Mouse (Mus musculus): ENCODE measurements around the gene 1810062G17Rik. TPM values are rescaled to one million over a fixed set of nuclear protein-coding genes. Genes with fewer than 3 reads are reported as not detected.
A peak's percentile ranks its signal among the peaks of the same experiment; 100 is the strongest.

The 1810062G17Rik gene
- polyA plus RNA-seq, 1 experiment from 2014 or later = 4.9 TPM

- no peak for TF ChIP-seq CTCF (IDR thresholded peaks at IDR 0.05; ENCODE audit: low read depth)
- Histone ChIP-seq H3K9ac (ENCODE audit: low read depth, low read length) (peak overlapping the region; percentile 43; the same call in 1 of the 2 replicates), H3K9me3 (replicated peaks; ENCODE audit: low read length) (no peaks in the 10 kb centered on the region), H3K4me1 (replicated peaks; ENCODE audit: insufficient read depth, low read length) (peaks cover 7% of the 10 kb centered on the region; the same call in 1 of the 2 replicates), H3K4me3 (replicated peaks; ENCODE audit: low read depth, low read length) (no peak overlapping the region), H3K27me3 (ENCODE audit: insufficient read depth, low read length) (no peaks in the 10 kb centered on the region), H3K4me2 (ENCODE audit: low read length) (peak overlapping the region; percentile 19; the same call in 1 of the 2 replicates), H3K36me3 (ENCODE audit: insufficient read depth, low read length) (no peaks in the 10 kb centered on the region), H3K27ac (peak overlapping the region; percentile 87)
- peak; percentile 85 for DNase-seq (ENCODE audit: low spot score)
- WGBS = 21% methylated on average over 11 of the region's 11 CpGs
- 0 out of 2 replicates have a peak, but pooled peaks have one; percentile 55 for ATAC-seq (replicated peaks; ENCODE audit: low FRiP score, low read depth)
These were observed 6.0 kb downstream of the 1810062G17Rik start for GRCm38 (mm10) chr3:36481776-36482193.

- no peak for TF ChIP-seq CTCF (IDR thresholded peaks at IDR 0.05; ENCODE audit: low read depth)
- no peaks in the 10 kb centered on the region for H3K9me3 ChIP-seq (replicated peaks; ENCODE audit: low read length)
- H3K36me3 ChIP-seq (ENCODE audit: insufficient read depth, low read length) = no peaks in the 10 kb centered on the region
- H3K4me3 ChIP-seq (replicated peaks; ENCODE audit: low read depth, low read length) = no peak overlapping the region
- H3K4me2 ChIP-seq (ENCODE audit: low read length) = peak overlapping the region; percentile 27
- 0 out of 2 replicates have a peak, but pooled peaks cover 3% of the 10 kb centered on the region for H3K4me1 ChIP-seq (replicated peaks; ENCODE audit: insufficient read depth, low read length)
- WGBS = 24% methylated on average over 9 of the region's 9 CpGs
- DNase-seq (ENCODE audit: low spot score) = peak; percentile 44
- no peak for ATAC-seq (replicated peaks; ENCODE audit: low FRiP score, low read depth)
- no peaks in the 10 kb centered on the region for H3K27me3 ChIP-seq (ENCODE audit: insufficient read depth, low read length)
- H3K27ac ChIP-seq = 0 out of 2 replicates have a peak overlapping the region, but pooled peaks have one; percentile 31
- no peak overlapping the region for H3K9ac ChIP-seq (ENCODE audit: low read depth, low read length)
These were observed 7.2 kb downstream of the 1810062G17Rik start for GRCm38 (mm10) chr3:36482940-36483339.

GRCm38 (mm10) chr3:36484292-36484691 is 8.6 kb downstream of the 1810062G17Rik start:
- WGBS = 88% methylated on average over 4 of the region's 4 CpGs
- H3K4me1 ChIP-seq (replicated peaks; ENCODE audit: insufficient read depth, low read length) = 0 out of 2 replicates have a peak, but pooled peaks cover 3% of the 10 kb centered on the region
- H3K27me3 ChIP-seq (ENCODE audit: insufficient read depth, low read length) = no peaks in the 10 kb centered on the region
- DNase-seq (ENCODE audit: low spot score) = no peak
- no peak overlapping the region for H3K4me2 ChIP-seq (ENCODE audit: low read length)
- ATAC-seq (replicated peaks; ENCODE audit: low FRiP score, low read depth) = no peak
- no peak overlapping the region for H3K4me3 ChIP-seq (replicated peaks; ENCODE audit: low read depth, low read length)
- H3K9me3 ChIP-seq (replicated peaks; ENCODE audit: low read length) = no peaks in the 10 kb centered on the region
- no peak overlapping the region for H3K9ac ChIP-seq (ENCODE audit: low read depth, low read length)
- H3K27ac ChIP-seq = no peak overlapping the region
- no peaks in the 10 kb centered on the region for H3K36me3 ChIP-seq (ENCODE audit: insufficient read depth, low read length)
- no peak for TF ChIP-seq CTCF (IDR thresholded peaks at IDR 0.05; ENCODE audit: low read depth)

- H3K27me3 ChIP-seq (ENCODE audit: insufficient read depth, low read length) = no peaks in the 10 kb centered on the region
- no peaks in the 10 kb centered on the region for H3K9me3 ChIP-seq (replicated peaks; ENCODE audit: low read length)
- 62% methylated on average over 6 of the region's 6 CpGs for WGBS
- no peak for TF ChIP-seq CTCF (IDR thresholded peaks at IDR 0.05; ENCODE audit: low read depth)
- ATAC-seq (replicated peaks; ENCODE audit: low FRiP score, low read depth) (no peak), DNase-seq (ENCODE audit: low spot score) (no peak)
- H3K4me1 ChIP-seq (replicated peaks; ENCODE audit: insufficient read depth, low read length) = 0 out of 2 replicates have a peak, but pooled peaks cover 3% of the 10 kb centered on the region
- H3K27ac ChIP-seq = no peak overlapping the region
- no peaks in the 10 kb centered on the region for H3K36me3 ChIP-seq (ENCODE audit: insufficient read depth, low read length)
- no peak overlapping the region for H3K4me2 ChIP-seq (ENCODE audit: low read length)
- H3K9ac ChIP-seq (ENCODE audit: low read depth, low read length) = no peak overlapping the region
- H3K4me3 ChIP-seq (replicated peaks; ENCODE audit: low read depth, low read length) = no peak overlapping the region
These were observed 10.4 kb downstream of the 1810062G17Rik start for GRCm38 (mm10) chr3:36486176-36486575.

GRCm38 (mm10) chr3:36486881-36487280 is 11.1 kb downstream of the 1810062G17Rik start:
- DNase-seq (ENCODE audit: low spot score) (no peak), ATAC-seq (replicated peaks; ENCODE audit: low FRiP score, low read depth) (no peak)
- Histone ChIP-seq H3K27me3 (ENCODE audit: insufficient read depth, low read length) (no peaks in the 10 kb centered on the region), H3K4me1 (replicated peaks; ENCODE audit: insufficient read depth, low read length) (0 out of 2 replicates have a peak, but pooled peaks cover 1% of the 10 kb centered on the region), H3K36me3 (ENCODE audit: insufficient read depth, low read length) (no peaks in the 10 kb centered on the region), H3K4me3 (replicated peaks; ENCODE audit: low read depth, low read length) (no peak overlapping the region), H3K4me2 (ENCODE audit: low read length) (no peak overlapping the region), H3K27ac (no peak overlapping the region), H3K9me3 (replicated peaks; ENCODE audit: low read length) (no peaks in the 10 kb centered on the region), H3K9ac (ENCODE audit: low read depth, low read length) (no peak overlapping the region)
- 90% methylated on average over 6 of the region's 6 CpGs for WGBS
- TF ChIP-seq CTCF (IDR thresholded peaks at IDR 0.05; ENCODE audit: low read depth) = no peak

GRCm38 (mm10) chr3:36488367-36488766 is 12.6 kb downstream of the 1810062G17Rik start:
- Histone ChIP-seq H3K36me3 (ENCODE audit: insufficient read depth, low read length) (no peaks in the 10 kb centered on the region), H3K4me1 (replicated peaks; ENCODE audit: insufficient read depth, low read length) (no peaks in the 10 kb centered on the region), H3K9me3 (replicated peaks; ENCODE audit: low read length) (no peaks in the 10 kb centered on the region), H3K27me3 (ENCODE audit: insufficient read depth, low read length) (no peaks in the 10 kb centered on the region), H3K9ac (ENCODE audit: low read depth, low read length) (no peak overlapping the region), H3K27ac (no peak overlapping the region), H3K4me3 (replicated peaks; ENCODE audit: low read depth, low read length) (no peak overlapping the region), H3K4me2 (ENCODE audit: low read length) (no peak overlapping the region)
- TF ChIP-seq CTCF (IDR thresholded peaks at IDR 0.05; ENCODE audit: low read depth) = no peak
- ATAC-seq (replicated peaks; ENCODE audit: low FRiP score, low read depth) (no peak), DNase-seq (ENCODE audit: low spot score) (no peak)
- WGBS = 38% methylated on average over 1 of the region's 1 CpGs

Data from kidney, postnatal 0 days (tissue).